Mouse (Mus musculus) brain, adult 2 months (tissue): ENCODE measurements around the gene H2al1m.
"Not testable (repeated sequence)": the region's sequence is repeated elsewhere in the genome, so short reads cannot be mapped to it uniquely, and the experiment has no call there.

ENCODE experiments used
- DNase-seq: peaks from one replicate; pipeline ENCODE4 v3.0.0; 2011; ENCODE audit warnings: low read depth, low spot score

H2al1m gene

GRCm38 (mm10) chrX:9327954-9328353, 44.4 kb downstream of the H2al1m start:
- not testable (repeated sequence) for DNase-seq

- DNase-seq = not testable (repeated sequence)
Measured at GRCm38 (mm10) chrX:9332366-9332962, 48.9 kb downstream of the H2al1m start.

- not testable (repeated sequence) for DNase-seq
Measured at GRCm38 (mm10) chrX:9333035-9333434, 49.5 kb downstream of the H2al1m start.
